Mouse (Mus musculus): ENCODE measurements around the gene Csta1. TPM values are rescaled to one million over a fixed set of nuclear protein-coding genes. Genes with fewer than 3 reads are reported as not detected.

Gene Csta1
- polyA plus RNA-seq, 1 experiment from 2014 or later, result not detected

DNA sequence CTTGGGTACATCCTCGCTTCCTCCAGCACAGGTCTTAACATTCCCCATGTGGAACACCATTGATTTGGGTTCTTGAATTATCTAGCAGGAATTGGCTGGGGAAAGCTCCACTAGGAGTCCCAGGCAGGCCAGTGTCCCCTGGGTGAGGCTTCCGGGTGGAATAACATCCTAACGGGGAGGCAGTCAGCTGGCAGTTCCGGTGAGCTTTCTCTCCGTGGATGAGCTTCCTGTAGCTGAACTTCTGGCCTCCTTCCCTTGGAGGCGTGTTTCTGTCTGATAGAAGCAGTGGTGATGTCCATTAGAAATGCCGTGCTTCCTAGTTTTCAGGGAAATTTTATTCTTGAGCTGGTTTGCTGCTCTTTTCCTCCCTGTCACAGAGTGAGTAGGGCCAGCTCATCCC is 42.0 kb downstream of the Csta1 start:
- Histone ChIP-seq H3K4me2 (ENCODE audit: low read length) (no peak overlapping the region), H3K9ac (ENCODE audit: low read depth, low read length) (no peak overlapping the region), H3K9me3 (replicated peaks; ENCODE audit: low read length) (no peaks in the 10 kb centered on the region), H3K27ac (no peak overlapping the region), H3K36me3 (ENCODE audit: insufficient read depth, low read length) (peaks cover 15% of the 10 kb centered on the region; the same call in 1 of the 2 replicates), H3K4me3 (replicated peaks; ENCODE audit: low read depth, low read length) (no peak overlapping the region), H3K4me1 (replicated peaks; ENCODE audit: insufficient read depth, low read length) (no peaks in the 10 kb centered on the region), H3K27me3 (ENCODE audit: insufficient read depth, low read length) (no peaks in the 10 kb centered on the region)
- ATAC-seq (replicated peaks; ENCODE audit: low FRiP score, low read depth), result no peak
- no peak for DNase-seq (ENCODE audit: low spot score)
- WGBS, result 77% methylated on average over 7 of the region's 7 CpGs
- TF ChIP-seq CTCF (IDR thresholded peaks at IDR 0.05; ENCODE audit: low read depth), result no peak

DNA sequence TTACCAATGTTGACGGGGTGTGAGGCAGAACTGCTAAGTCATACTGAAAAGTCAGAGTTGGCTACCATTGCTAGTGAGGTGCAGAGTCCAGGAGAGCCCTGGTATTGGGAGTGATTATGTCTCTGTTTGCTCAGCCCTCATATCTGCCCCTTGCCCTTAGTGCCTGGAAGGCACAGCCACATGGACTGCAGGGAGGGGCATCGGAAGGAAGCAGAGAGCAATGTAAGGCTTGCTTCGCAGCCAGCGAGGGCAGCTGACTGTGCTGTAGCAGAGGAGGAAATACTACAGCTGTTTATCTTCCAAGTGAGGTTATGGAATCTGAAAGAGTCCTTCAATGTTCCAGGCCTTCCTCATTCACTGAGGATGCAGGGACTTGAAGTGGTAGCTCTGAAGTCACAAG is 43.2 kb downstream of the Csta1 start:
- no peak for TF ChIP-seq CTCF (IDR thresholded peaks at IDR 0.05; ENCODE audit: low read depth)
- H3K27me3 ChIP-seq (ENCODE audit: insufficient read depth, low read length), result no peaks in the 10 kb centered on the region
- no peak overlapping the region for H3K4me2 ChIP-seq (ENCODE audit: low read length)
- 71% methylated on average over 4 of the region's 4 CpGs for WGBS
- no peak overlapping the region for H3K27ac ChIP-seq
- H3K9me3 ChIP-seq (replicated peaks; ENCODE audit: low read length), result no peaks in the 10 kb centered on the region
- no peak overlapping the region for H3K9ac ChIP-seq (ENCODE audit: low read depth, low read length)
- ATAC-seq (replicated peaks; ENCODE audit: low FRiP score, low read depth) (peak; percentile 78; the same call in 1 of the 2 replicates), DNase-seq (ENCODE audit: low spot score) (peak; percentile 21)
- H3K4me3 ChIP-seq (replicated peaks; ENCODE audit: low read depth, low read length), result no peak overlapping the region
- peaks cover 21% of the 10 kb centered on the region for H3K36me3 ChIP-seq (ENCODE audit: insufficient read depth, low read length)
- no peaks in the 10 kb centered on the region for H3K4me1 ChIP-seq (replicated peaks; ENCODE audit: insufficient read depth, low read length)

DNA sequence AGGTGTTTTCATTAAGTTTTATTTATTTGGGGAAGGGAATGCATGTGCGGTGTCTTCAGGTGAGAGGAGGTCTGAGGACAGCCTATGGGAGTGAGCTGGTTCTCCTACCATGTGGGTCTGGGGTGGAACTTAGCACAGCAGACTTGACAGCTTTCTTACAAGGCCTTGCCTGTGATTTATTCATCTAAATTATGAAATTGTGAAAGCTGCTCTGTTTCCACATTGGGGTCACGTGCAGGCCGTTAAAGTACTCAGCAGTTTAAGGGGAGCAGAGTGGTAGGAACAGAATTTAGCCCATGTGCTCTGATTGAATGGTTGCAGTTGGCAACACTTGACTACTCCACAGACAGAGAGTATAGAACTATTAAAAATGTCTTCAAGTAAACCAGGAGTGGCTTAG is 51.1 kb downstream of the Csta1 start:
- 89% methylated on average over 3 of the region's 3 CpGs for WGBS

DNA sequence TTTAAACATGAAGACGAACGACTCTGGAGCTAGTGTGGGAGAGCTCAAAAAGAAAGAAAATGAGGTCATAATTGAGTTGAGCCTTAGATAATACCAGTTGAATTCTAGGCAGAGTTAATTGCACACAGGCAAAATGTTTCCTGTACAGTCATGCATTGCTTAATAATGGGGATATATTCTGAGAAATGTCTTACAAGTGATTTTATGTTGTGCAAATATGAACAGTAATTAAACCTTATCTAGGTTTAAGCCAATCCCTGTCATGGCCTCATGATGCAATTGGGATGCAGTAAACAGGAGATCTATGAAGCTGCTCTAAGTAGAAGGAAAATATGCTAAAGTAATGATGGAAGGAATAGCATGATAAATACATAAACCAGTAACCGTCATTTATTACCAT is 56.3 kb downstream of the Csta1 start:
- TF ChIP-seq CTCF (IDR thresholded peaks at IDR 0.05; ENCODE audit: low read depth), result no peak
- Histone ChIP-seq H3K9me3 (replicated peaks; ENCODE audit: low read length) (no peaks in the 10 kb centered on the region), H3K4me3 (replicated peaks; ENCODE audit: low read depth, low read length) (no peak overlapping the region), H3K9ac (ENCODE audit: low read depth, low read length) (no peak overlapping the region), H3K4me2 (ENCODE audit: low read length) (no peak overlapping the region), H3K27me3 (ENCODE audit: insufficient read depth, low read length) (no peaks in the 10 kb centered on the region), H3K36me3 (ENCODE audit: insufficient read depth, low read length) (peaks cover 6% of the 10 kb centered on the region; the same call in 1 of the 2 replicates), H3K27ac (no peak overlapping the region), H3K4me1 (replicated peaks; ENCODE audit: insufficient read depth, low read length) (no peaks in the 10 kb centered on the region; the same call in 1 of the 2 replicates)
- DNase-seq (ENCODE audit: low spot score) (no peak), ATAC-seq (replicated peaks; ENCODE audit: low FRiP score, low read depth) (no peak)
- WGBS, result 92% methylated on average over 3 of the region's 3 CpGs

More for the DNA sequence above, 51.1 kb downstream of the Csta1 start:
- no peaks in the 10 kb centered on the region for H3K27me3 ChIP-seq (ENCODE audit: insufficient read depth, low read length)
- H3K4me3 ChIP-seq (replicated peaks; ENCODE audit: low read depth, low read length), result no peak overlapping the region
- H3K27ac ChIP-seq, result no peak overlapping the region
- peaks cover 13% of the 10 kb centered on the region for H3K36me3 ChIP-seq (ENCODE audit: insufficient read depth, low read length)
- DNase-seq (ENCODE audit: low spot score) (no peak), ATAC-seq (replicated peaks; ENCODE audit: low FRiP score, low read depth) (no peak)
- no peaks in the 10 kb centered on the region for H3K4me1 ChIP-seq (replicated peaks; ENCODE audit: insufficient read depth, low read length)
- no peaks in the 10 kb centered on the region for H3K9me3 ChIP-seq (replicated peaks; ENCODE audit: low read length)
- no peak overlapping the region for H3K4me2 ChIP-seq (ENCODE audit: low read length)
- H3K9ac ChIP-seq (ENCODE audit: low read depth, low read length), result no peak overlapping the region
- no peak for TF ChIP-seq CTCF (IDR thresholded peaks at IDR 0.05; ENCODE audit: low read depth)

DNA sequence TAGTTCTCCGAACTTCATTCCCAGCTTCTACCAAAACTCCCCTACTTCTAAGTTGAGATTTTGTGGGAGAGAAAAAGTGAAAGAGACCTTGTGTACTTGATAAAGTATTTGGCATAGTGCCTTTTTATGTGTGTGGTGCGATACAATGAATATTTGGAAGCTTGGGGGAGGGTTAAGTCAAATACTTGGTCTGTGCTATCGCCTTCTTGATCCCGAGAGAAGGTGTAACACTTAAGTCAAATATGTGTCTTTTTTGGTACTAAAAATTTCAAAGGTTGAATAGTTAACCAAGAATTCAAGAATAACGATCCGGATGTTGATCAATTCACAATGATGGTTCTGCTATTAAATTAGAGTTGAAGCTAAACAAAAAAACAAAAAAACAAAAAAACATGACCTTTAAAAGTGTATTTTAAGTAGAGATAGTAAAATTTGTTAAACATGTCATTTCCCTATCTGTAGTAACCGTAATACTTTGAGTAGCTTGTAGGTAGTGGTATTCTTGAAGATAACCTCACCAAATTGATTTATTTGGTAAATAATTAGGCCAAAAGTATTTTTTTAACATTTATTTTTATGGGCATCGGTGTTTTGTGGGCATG is 58.5 kb downstream of the Csta1 start:
- H3K27ac ChIP-seq, result peak overlapping the region; percentile 97
- peak overlapping the region; percentile 74 for H3K9ac ChIP-seq (ENCODE audit: low read depth, low read length)
- peak overlapping the region; percentile 79 for H3K4me2 ChIP-seq (ENCODE audit: low read length)
- DNase-seq (ENCODE audit: low spot score), result no peak
- no peaks in the 10 kb centered on the region for H3K9me3 ChIP-seq (replicated peaks; ENCODE audit: low read length)
- no peaks in the 10 kb centered on the region for H3K27me3 ChIP-seq (ENCODE audit: insufficient read depth, low read length)
- ATAC-seq (replicated peaks; ENCODE audit: low FRiP score, low read depth), result no peak
- H3K4me3 ChIP-seq (replicated peaks; ENCODE audit: low read depth, low read length), result peak overlapping the region; percentile 76
- H3K4me1 ChIP-seq (replicated peaks; ENCODE audit: insufficient read depth, low read length), result no peaks in the 10 kb centered on the region; the same call in 1 of the 2 replicates
- no peak for TF ChIP-seq CTCF (IDR thresholded peaks at IDR 0.05; ENCODE audit: low read depth)
- H3K36me3 ChIP-seq (ENCODE audit: insufficient read depth, low read length), result no peaks in the 10 kb centered on the region
- 28% methylated on average over 8 of the region's 8 CpGs for WGBS

DNA sequence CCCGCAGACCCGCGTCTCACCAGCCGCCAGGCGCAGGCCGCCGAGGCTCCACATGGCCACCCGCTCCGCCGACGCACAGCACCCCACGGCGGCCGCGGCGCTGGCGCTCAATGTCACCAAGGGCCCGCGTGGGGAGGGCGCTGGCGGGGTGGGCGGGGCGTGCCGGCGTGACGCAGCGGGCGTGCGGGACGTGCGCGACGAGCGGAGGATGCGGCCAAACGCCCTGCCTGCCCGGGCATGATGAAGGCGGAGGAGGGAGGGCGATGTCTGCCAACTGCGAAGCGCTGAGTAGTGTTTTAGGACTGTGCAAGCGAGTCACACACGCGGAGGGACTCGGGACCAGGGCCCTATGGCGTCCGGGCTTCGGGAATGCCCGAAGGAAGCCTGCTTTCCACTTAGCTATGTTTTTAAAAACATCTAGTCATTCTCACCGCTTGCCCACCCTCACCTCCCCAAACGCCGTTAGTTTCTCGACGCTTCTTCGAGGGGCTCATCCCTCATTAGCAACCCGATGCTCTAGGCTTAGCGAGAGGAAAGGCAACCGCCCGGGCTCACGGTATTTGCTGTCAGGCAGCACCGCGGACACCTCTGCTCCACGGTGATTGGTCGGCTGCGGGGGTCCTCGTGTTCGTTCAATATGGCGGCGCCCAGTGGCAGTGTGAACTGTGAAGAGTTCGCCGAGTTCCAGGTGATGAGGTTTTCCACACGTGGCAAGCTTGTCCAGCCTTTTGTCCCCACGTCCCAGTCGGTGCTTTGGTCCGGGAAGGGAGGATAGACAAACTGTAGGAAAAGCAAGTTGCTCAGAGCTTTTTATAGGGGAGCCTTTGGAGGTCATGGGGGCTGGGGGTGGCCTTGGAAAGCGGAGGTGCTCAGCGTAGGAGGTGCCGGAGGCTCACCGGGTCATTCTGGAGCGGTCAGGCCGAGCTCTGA is 59.3 kb downstream of the Csta1 start, which contains the start of the genes Fam162a and Ccdc58:
TSS of gene Fam162a (minus strand) at position 145 of the 930 bp plus-strand sequence.
TSS of gene Ccdc58 (plus strand) at position 236 of the 930 bp plus-strand sequence.
- under 1% methylated on average over 74 of the region's 81 CpGs for WGBS
- H3K27me3 ChIP-seq (ENCODE audit: insufficient read depth, low read length), result no peaks in the 10 kb centered on the region
- H3K27ac ChIP-seq, result peak within 1 kb of the TSS; percentile 97
- TF ChIP-seq CTCF (IDR thresholded peaks at IDR 0.05; ENCODE audit: low read depth), result peak; percentile 16; the same call in 1 of the 2 replicates
- DNase-seq (ENCODE audit: low spot score) (peak; percentile 95), ATAC-seq (replicated peaks; ENCODE audit: low FRiP score, low read depth) (peak; percentile 95)
- no peaks in the 10 kb centered on the region; the same call in 1 of the 2 replicates for H3K4me1 ChIP-seq (replicated peaks; ENCODE audit: insufficient read depth, low read length)
- peak within 1 kb of the TSS; percentile 76 for H3K4me3 ChIP-seq (replicated peaks; ENCODE audit: low read depth, low read length)
- H3K9ac ChIP-seq (ENCODE audit: low read depth, low read length), result peak within 1 kb of the TSS; percentile 74
- H3K4me2 ChIP-seq (ENCODE audit: low read length), result peak within 1 kb of the TSS; percentile 79
- H3K9me3 ChIP-seq (replicated peaks; ENCODE audit: low read length), result no peaks in the 10 kb centered on the region
- H3K36me3 ChIP-seq (ENCODE audit: insufficient read depth, low read length), result no peaks in the 10 kb centered on the region

Data from kidney, postnatal 0 days (tissue).